In the genomic region with DNA sequence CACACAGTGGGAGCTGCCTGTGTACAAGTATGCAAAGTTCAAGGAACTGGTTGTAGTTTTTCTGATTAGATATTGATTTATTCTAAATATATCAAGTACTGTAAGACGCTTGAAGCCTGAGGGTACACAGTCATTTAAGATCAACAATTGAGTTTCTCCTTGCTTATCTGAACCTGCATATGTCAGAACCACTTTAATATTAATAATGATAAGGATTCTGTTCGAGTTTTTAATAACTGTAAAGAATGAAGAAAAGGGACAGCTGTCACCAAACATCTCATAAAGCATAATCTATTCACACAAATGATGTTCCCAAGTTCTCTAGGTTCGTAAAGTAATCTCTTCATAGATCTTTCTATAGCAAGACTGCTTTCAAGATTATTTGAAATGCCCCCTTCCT, we compare ENCODE assay signal across 25 mouse cellular contexts. TPM values are rescaled to one million over a fixed set of nuclear protein-coding genes. Genes with fewer than 3 reads are reported as not detected.
DNase-seq lines count a peak whose midpoint lies in the region; ATAC-seq and TF ChIP-seq lines count a peak whose summit lies in the region.
"Had no signal": no experiment of that assay in that cellular context is flagged by ENCODE, and none has a peak within 500 bp of the region (broad histone marks: within the 10 kb centered on the region; RNA-seq: fewer than 3 reads in every experiment).

No protein-coding gene starts in this region.

- ATAC-seq in limb, embryonic 13.5 days (ENCODE audit: low FRiP score, low read depth): no peak
- ATAC-seq in hindbrain, embryonic 13.5 days (ENCODE audit: low FRiP score): no peak
- ATAC-seq: activated CD4-positive, CD25-positive, alpha-beta regulatory T cell, adult 4 months; forebrain, embryonic 14.5 days; forebrain, embryonic 16.5 days; Patski had no signal

- TF ChIP-seq RAD21 in MEL (IDR thresholded peaks at IDR 0.05; ENCODE audit: low read depth, low read length): no peak

- H3K9me3 ChIP-seq in MEL (replicated peaks; ENCODE audit: insufficient read depth, low read length): no peaks in the 10 kb centered on the region
- no peaks in the 10 kb centered on the region for H3K9me3 ChIP-seq in limb, embryonic 10.5 days (replicated peaks)
- no peaks in the 10 kb centered on the region for H3K9me3 ChIP-seq in limb, embryonic 13.5 days
- no peaks in the 10 kb centered on the region for H3K9me3 ChIP-seq in hindbrain, embryonic 13.5 days
- H3K9me3 ChIP-seq: embryonic facial prominence, embryonic 13.5 days; embryonic facial prominence, embryonic 15.5 days; forebrain, embryonic 10.5 days; forebrain, embryonic 12.5 days had no signal

- 89% methylated on average over 3 of the region's 3 CpGs for WGBS in limb, embryonic 10.5 days
- 84% methylated on average over 3 of the region's 3 CpGs for WGBS in limb, embryonic 13.5 days
- WGBS in hindbrain, embryonic 13.5 days: 84% methylated on average over 3 of the region's 3 CpGs

- H3K4me1 ChIP-seq in MEL (ENCODE audit: control insufficient read depth in 1 of 2, insufficient read depth in 2 of 2, low read length in 2 of 2): peaks cover 8 to 21% of the 10 kb centered on the region in 2 experiments
- H3K4me1 ChIP-seq in limb, embryonic 10.5 days: peaks cover 66% of the 10 kb centered on the region
- H3K4me1 ChIP-seq in limb, embryonic 13.5 days: peaks cover 22% of the 10 kb centered on the region
- peaks cover 15% of the 10 kb centered on the region for H3K4me1 ChIP-seq in hindbrain, embryonic 13.5 days (replicated peaks)

- no peaks in the 10 kb centered on the region; the same call in 1 of the 2 replicates for H3K79me2 ChIP-seq in MEL (ENCODE audit: control insufficient read depth, insufficient read depth, low read length, poor library complexity)

- H3K9ac ChIP-seq in MEL (ENCODE audit: control insufficient read depth, low read depth, low read length, poor library complexity, severe bottlenecking): peak overlapping the region; percentile 82
- H3K9ac ChIP-seq in limb, embryonic 13.5 days: no peak overlapping the region
- no peak overlapping the region for H3K9ac ChIP-seq in hindbrain, embryonic 13.5 days
- H3K9ac ChIP-seq: embryonic facial prominence, embryonic 13.5 days; embryonic facial prominence, embryonic 15.5 days; forebrain, embryonic 12.5 days had no signal

- peak overlapping the region; percentile 49 for H3K4me3 ChIP-seq in layer of hippocampus, adult 2 months
- H3K4me3 ChIP-seq in MEL (ENCODE audit: control insufficient read depth in 1 of 2, insufficient read depth in 1 of 2, low read depth in 2 of 2, low read length in 2 of 2): peak overlapping the region; percentile 9 to 85; a peak in 2 of 4 replicates
- H3K4me3 ChIP-seq in limb, embryonic 10.5 days: no peak overlapping the region
- no peak overlapping the region for H3K4me3 ChIP-seq in limb, embryonic 13.5 days
- no peak overlapping the region for H3K4me3 ChIP-seq in hindbrain, embryonic 13.5 days
- H3K4me3 ChIP-seq: embryonic facial prominence, embryonic 13.5 days; embryonic facial prominence, embryonic 15.5 days; erythroblast, embryonic 14.5 days; forebrain, embryonic 10.5 days; forebrain, embryonic 12.5 days had no signal

- H3K4me2 ChIP-seq in limb, embryonic 13.5 days (replicated peaks): 0 out of 2 replicates have a peak overlapping the region, but pooled peaks have one; percentile 3
- H3K4me2 ChIP-seq in hindbrain, embryonic 13.5 days: no peak overlapping the region
- H3K4me2 ChIP-seq: embryonic facial prominence, embryonic 13.5 days; embryonic facial prominence, embryonic 15.5 days; forebrain, embryonic 12.5 days had no signal

- peaks cover 0 to under 1% of the 10 kb centered on the region in 2 experiments; a peak in 1 of 4 replicates for H3K27me3 ChIP-seq in MEL (ENCODE audit: control insufficient read depth in 1 of 2, insufficient read depth in 2 of 2, low read length in 2 of 2)
- no peaks in the 10 kb centered on the region for H3K27me3 ChIP-seq in limb, embryonic 10.5 days (ENCODE audit: low read depth, poor library complexity, severe bottlenecking)
- no peaks in the 10 kb centered on the region for H3K27me3 ChIP-seq in limb, embryonic 13.5 days
- H3K27me3 ChIP-seq in hindbrain, embryonic 13.5 days: no peaks in the 10 kb centered on the region
- H3K27me3 ChIP-seq: embryonic facial prominence, embryonic 13.5 days; embryonic facial prominence, embryonic 15.5 days; forebrain, embryonic 12.5 days; Patski had no signal

- no peak for TF ChIP-seq CTCF in layer of hippocampus, adult 2 months (conservative IDR thresholded peaks at IDR 0.05)
- TF ChIP-seq CTCF in MEL (IDR thresholded peaks at IDR 0.05 in 2 of 3, conservative IDR thresholded peaks at IDR 0.05 in 1 of 3; ENCODE audit: control insufficient read depth in 1 of 3, insufficient read depth in 1 of 3, low read depth in 2 of 3, low read length in 3 of 3, poor library complexity in 1 of 3, severe bottlenecking in 1 of 3): no peak

- TF ChIP-seq EP300 in MEL (IDR thresholded peaks at IDR 0.05; ENCODE audit: low read depth in 1 of 2, low read length in 2 of 2): peak; percentile 36 to 58; a peak in 2 of 4 replicates

- DNase-seq in layer of hippocampus, adult 2 months (ENCODE audit: low spot score in 2 of 2): no peak
- DNase-seq in layer of hippocampus, adult 11-12 months (ENCODE audit: low spot score): no peak
- DNase-seq in MEL (ENCODE audit: low read depth, low spot score): no peak
- DNase-seq in limb, embryonic 10.5 days (ENCODE audit: low spot score): no peak
- no peak for DNase-seq in heart, adult 11 months
- no peak for DNase-seq in ovary, postnatal 36 days (ENCODE audit: low spot score)
- DNase-seq: adrenal gland, adult 8-10 months; adrenal gland, postnatal 14 days; adrenal gland, postnatal 36 days; cerebellum, adult 11-12 months; cerebellum, adult 2 months; cerebellum, adult 9-10 months; cerebellum, postnatal 10 days; cerebellum, postnatal 25 days had no signal

- no peak for TF ChIP-seq POLR2A in MEL (IDR thresholded peaks at IDR 0.05; ENCODE audit: control insufficient read depth in 1 of 2, insufficient read depth in 1 of 2, low read depth in 1 of 2, low read length in 2 of 2, poor library complexity in 1 of 2)

- H3K27ac ChIP-seq in layer of hippocampus, adult 2 months: peak overlapping the region; percentile 89
- H3K27ac ChIP-seq in MEL (ENCODE audit: control insufficient read depth, low read depth, low read length): no peak overlapping the region
- H3K27ac ChIP-seq in limb, embryonic 10.5 days: peak overlapping the region; percentile 36
- H3K27ac ChIP-seq in limb, embryonic 13.5 days: no peak overlapping the region
- H3K27ac ChIP-seq in hindbrain, embryonic 13.5 days: no peak overlapping the region
- H3K27ac ChIP-seq: embryonic facial prominence, embryonic 13.5 days; embryonic facial prominence, embryonic 15.5 days; forebrain, embryonic 10.5 days; forebrain, embryonic 12.5 days had no signal

- peaks cover 0 to 32% of the 10 kb centered on the region in 2 experiments; a peak in 2 of 4 replicates for H3K36me3 ChIP-seq in MEL (ENCODE audit: control insufficient read depth in 1 of 2, insufficient read depth in 2 of 2, low read length in 2 of 2)
- no peaks in the 10 kb centered on the region for H3K36me3 ChIP-seq in limb, embryonic 10.5 days
- H3K36me3 ChIP-seq in limb, embryonic 13.5 days: no peaks in the 10 kb centered on the region
- H3K36me3 ChIP-seq in hindbrain, embryonic 13.5 days: no peaks in the 10 kb centered on the region
- H3K36me3 ChIP-seq: embryonic facial prominence, embryonic 13.5 days; embryonic facial prominence, embryonic 15.5 days; forebrain, embryonic 10.5 days; forebrain, embryonic 12.5 days had no signal

TF ChIP-seq in MEL, 35 proteins besides CTCF, POLR2A, EP300 and RAD21:
- TF ChIP-seq ZNF384 (IDR thresholded peaks at IDR 0.05; ENCODE audit: low read depth, low read length) (no peak), USF1 (IDR thresholded peaks at IDR 0.05; ENCODE audit: low read depth, low read length) (no peak), USF2 (IDR thresholded peaks at IDR 0.05; ENCODE audit: borderline replicate concordance in 1 of 2, insufficient read depth in 1 of 2, low read depth in 1 of 2, low read length in 2 of 2) (no peak), TCF12 (IDR thresholded peaks at IDR 0.05; ENCODE audit: low read depth, low read length) (peak; percentile 60), GATA1 (IDR thresholded peaks at IDR 0.05; ENCODE audit: low read depth, low read length) (peak; percentile 25; the same call in 1 of the 2 replicates), MAX (IDR thresholded peaks at IDR 0.05; ENCODE audit: low read length) (no peak), MYB (IDR thresholded peaks at IDR 0.05; ENCODE audit: low read depth, low read length) (no peak), NRF1 (IDR thresholded peaks at IDR 0.05; ENCODE audit: insufficient read depth, low read depth, low read length, poor library complexity, severe bottlenecking) (no peak), TBP (IDR thresholded peaks at IDR 0.05; ENCODE audit: low read depth, low read length) (no peak), POLR2AphosphoS2 (IDR thresholded peaks at IDR 0.05; ENCODE audit: low read length) (no peak), TAL1 (IDR thresholded peaks at IDR 0.05; ENCODE audit: low read length) (no peak), ETS1 (IDR thresholded peaks at IDR 0.05; ENCODE audit: low read depth, low read length) (0 out of 2 replicates have a peak, but pooled peaks have one; percentile 35)
TF ChIP-seq in MEL: peak in this region for 3.

RNA-seq across cellular contexts. Expression of gene Slc7a11, which starts 2.1 kb away (rescaled TPM):
- total RNA-seq in layer of hippocampus, adult 2 months (2021): 10 to 100 TPM; 24.3 to 28.9 TPM
- total RNA-seq in MEL (2012; rRNA removed): 0.69 and 7.0 TPM in 2 replicates
- polyA plus RNA-seq in MEL (2012; ENCODE audit: insufficient read depth in 1 of 2, insufficient read length in 2 of 2, low read depth in 1 of 2, low replicate concordance in 2 of 2, missing spikeins in 1 of 2): 1 to 10 TPM in 1 of 2 experiments, not detected in 1; 3.3 TPM
- polyA plus RNA-seq in limb, embryonic 10.5 days (2016; fragmentation: Nextera tagmentation; extraction: Ambion mirVana): 1.8 and 3.6 TPM in 2 replicates
- 2.0 and 2.6 TPM in 2 replicates for polyA plus RNA-seq in limb, embryonic 13.5 days (2015; fragmentation: Nextera tagmentation; extraction: Ambion mirVana)
- 3.1 and 3.9 TPM in 2 replicates for polyA plus RNA-seq in hindbrain, embryonic 13.5 days (2015; fragmentation: Nextera tagmentation; extraction: Ambion mirVana)
- polyA plus RNA-seq: erythroblast, embryonic 14.5 days had no signal

Comparison
In these comparisons a context has a peak if more than half of its experiments do, and no peak if none do; other contexts are left out.
1. H3K27ac ChIP-seq: peak in layer of hippocampus, adult 2 months (single experiment) and limb, embryonic 10.5 days (single experiment); none in MEL (single experiment), limb, embryonic 13.5 days (single experiment) and hindbrain, embryonic 13.5 days (single experiment).
2. H3K4me3 ChIP-seq: peak in layer of hippocampus, adult 2 months (single experiment) and MEL (2 of 2); none in limb, embryonic 10.5 days (single experiment), limb, embryonic 13.5 days (single experiment) and hindbrain, embryonic 13.5 days (single experiment).